Mouse (Mus musculus) layer of hippocampus, postnatal 25 days (tissue): ENCODE measurements around the gene Muc4. TPM values are rescaled to one million over a fixed set of nuclear protein-coding genes. Genes with fewer than 3 reads are reported as not detected.

ENCODE experiments used
- DNase-seq, 2 experiments: peaks; one replicate each; pipeline ENCODE4 v3.0.0; 2022; ENCODE audit warnings: mixed read lengths in 2 of 2, low spot score in 1 of 2; ENCODE audit errors: extremely low spot score in 1 of 2
- total RNA-seq, 2 experiments: library from RNA; stranded (reverse); gene quantifications; 2 replicates each; pipeline ENCODE4 v1.2.3; 2021

Muc4 gene
- total RNA-seq, 2 experiments from 2014 or later = not detected

DNA sequence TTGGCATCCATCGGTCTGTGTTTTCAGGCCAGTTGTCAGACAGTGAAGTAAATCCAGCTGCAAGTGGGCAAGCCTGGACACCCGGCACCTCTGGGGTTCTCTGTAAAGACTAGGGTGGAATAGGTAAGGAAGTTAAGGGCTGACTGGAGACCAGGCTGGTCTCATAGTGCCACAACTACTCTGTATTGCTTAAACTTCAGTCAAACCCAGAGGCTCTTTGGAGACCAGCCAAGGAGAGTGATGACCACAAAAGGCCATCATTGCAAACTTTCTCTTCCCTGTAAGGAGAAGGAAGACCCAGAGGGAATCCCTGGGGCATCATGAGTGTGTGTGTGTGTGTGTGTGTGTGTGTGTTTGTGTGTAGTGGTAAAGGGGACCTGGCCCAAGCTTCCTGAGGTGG is 11.4 kb upstream of the Muc4 start:
- DNase-seq = no peak

DNA sequence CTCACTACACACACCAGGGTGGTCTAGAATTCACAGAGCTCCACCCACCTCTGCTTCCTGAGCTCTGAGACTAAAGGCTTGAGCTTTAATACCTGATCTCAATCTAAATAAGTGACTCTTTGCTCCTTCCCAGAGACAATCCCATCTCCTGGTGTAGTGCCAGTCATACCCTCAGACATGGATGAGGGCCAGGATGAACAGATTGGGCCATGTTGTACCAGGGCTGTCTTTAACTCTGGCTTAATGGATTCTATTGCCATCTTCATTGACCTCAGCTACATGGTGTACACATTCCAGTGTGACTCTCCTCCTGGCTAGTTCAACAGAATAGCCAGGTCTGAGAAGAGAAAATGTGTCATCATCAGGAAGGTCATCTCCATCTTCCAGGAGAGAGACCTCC is 9.2 kb upstream of the Muc4 start:
- no peak for DNase-seq

DNA sequence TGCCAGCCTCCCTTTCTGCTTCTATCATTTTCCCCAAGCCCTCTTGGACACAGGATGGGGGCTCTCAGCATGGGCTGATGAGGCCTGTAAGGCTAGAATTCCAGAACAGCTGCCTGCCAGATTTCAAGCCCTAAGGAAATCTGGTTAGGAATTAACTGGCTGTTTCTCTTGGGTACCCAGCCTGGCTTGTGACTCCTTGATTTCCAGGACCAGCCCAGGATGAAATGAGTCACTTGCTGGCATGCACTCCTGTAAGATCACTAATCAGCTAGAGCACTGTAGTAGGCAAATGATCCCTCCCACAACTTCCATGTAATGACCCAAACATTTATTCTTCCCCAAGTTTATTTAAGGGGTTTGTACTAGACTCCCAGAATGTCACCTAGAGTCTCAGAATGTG is 7.4 kb upstream of the Muc4 start:
- no peak for DNase-seq

DNA sequence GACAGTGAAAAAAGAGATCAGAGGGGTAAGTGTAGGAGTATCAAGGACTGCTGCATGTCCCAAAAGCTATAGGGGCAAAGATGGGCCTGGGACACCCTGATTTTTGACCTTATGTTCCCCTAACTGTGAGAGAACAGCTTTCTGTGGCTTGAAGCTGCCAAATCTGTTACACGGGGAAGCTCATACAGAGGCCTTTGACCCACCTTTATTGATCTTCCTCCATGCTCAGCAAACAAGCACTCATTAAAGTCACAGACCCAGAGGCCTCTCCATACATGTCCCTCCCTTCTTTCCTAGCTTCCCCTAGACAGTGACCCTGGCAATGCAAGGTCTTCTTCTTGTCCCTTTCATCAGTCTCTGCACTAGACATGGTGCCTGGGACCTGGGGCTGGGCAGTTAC is 7.0 kb upstream of the Muc4 start:
- DNase-seq = no peak

DNA sequence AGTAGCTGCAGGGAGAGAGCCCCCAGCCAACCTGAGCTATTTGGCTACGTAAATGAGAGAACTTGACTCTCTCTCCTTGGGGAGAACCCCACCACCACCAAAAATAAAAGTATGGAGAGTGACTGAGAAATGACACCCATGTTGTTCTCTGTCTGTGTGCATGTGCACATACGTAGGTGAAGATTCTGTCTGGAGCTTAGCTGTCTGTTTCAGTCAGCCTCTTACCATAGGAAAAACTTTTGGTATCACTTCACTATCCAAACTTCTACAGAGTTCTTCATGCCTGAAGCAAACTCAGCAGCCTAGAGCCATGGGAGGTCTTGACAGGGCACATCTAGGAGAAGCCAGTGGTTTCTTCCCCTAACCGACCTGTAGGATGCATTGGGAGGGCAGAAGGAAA is 2.5 kb upstream of the Muc4 start:
- DNase-seq = no peak

DNA sequence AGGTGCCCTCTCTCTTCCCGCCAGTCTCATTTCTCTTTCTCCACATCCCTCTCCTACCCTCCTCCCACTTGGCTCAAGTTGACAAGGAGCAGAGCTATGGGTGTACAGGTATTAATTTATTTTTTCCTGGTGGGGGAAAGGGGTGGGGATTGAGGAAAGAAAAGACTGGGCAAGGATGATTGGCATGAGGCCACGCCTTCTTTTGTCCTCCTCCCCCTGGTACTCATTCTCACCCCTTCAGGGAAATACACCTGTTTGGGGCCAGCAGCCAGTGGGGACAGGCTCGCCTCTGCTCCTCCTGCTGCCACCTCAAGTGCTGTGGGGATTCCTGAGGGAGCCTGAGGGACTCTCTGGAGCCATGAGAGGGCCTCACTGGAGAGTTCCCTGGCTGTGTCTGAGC is 336 bp downstream of the Muc4 start:
- no peak for DNase-seq

DNA sequence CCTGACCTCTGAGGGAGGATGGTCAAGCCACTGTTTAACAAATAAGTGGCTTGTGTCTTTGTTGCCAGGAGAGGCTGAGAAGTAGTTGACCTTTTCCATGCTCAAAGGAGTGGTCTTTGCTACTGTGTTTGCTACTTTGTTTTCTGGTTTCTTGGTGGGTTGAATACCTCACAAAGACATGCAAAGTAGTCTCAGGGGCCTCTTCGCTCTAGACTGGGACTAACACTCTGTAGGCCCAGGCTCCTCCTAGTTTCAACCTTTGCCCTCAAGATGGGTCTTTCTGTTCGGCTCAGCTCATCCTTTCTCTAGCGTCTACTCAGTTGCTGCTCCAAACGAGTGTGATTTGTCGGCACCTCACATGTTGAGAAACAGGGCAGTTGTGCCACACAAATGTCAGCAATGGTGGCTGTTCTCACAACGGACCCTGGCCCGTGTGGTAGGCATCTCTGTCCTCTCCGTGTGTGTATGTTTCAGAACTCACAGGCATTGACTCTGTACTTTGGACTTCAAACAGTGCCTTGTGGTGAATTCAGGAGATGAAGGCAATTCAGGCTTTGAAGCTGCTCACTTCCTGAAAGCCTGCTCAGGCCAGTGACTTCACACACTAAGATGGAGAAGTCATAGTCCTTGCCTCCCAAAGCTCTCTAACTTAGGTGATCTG is 4.4 kb downstream of the Muc4 start:
- DNase-seq = no peak

DNA sequence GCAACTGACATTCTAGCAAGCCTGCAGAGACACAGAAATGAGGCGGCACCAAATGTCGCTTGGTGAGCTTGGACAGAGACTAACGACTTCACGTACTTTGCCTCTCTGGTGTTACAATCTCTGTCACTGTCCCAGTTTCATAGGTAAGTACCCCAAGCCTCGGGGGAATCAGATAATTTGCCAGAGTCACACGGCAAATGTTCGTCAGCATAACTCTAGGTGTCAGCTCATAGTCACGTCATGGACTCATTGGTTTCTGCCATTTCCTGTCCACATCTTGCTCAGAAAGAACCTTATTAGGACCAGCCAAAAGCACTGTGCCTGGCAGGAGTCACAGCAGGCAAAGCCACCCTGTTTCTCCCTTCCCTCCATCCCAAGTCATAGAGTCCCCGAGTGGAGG is 5.7 kb downstream of the Muc4 start:
- no peak for DNase-seq

DNA sequence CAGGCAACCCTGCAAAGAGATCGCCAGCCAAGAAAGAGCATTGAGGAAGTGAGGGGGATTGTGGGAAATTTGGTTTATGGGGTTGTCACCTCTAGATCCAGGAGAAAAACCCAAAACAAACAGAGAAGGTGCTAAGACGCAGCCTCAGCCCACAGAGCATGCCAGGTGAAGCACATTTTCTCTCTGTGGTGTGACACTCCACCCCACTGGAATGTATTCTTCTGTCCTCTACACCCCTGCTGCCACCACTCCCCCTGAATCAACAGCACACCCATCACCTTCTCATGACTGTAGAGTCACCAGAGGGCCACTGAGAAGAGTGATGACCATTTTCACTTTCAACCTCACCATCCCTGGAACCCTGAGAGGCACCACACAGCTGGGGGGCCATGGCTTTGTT is 7.0 kb downstream of the Muc4 start:
- no peak for DNase-seq

DNA sequence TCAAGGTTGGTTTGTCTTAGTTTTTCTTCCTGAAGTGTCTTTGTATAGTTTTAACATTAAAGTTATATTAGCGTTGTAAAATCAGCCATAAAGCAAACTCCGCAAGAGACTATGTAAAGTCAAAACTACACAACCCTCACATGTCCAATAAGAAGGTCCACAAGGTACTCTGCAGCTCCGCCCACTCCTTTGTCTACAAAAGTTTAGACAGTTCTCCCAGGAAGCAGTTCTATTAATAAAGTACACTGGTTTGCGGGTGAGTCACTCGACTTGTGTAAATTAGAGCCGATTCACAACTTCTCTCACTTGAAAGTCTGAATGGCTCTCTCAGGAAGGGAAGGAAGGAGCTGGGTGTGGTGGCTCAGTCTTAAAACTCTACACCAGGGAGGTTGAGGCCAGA is 10.2 kb downstream of the Muc4 start:
- no peak for DNase-seq

DNA sequence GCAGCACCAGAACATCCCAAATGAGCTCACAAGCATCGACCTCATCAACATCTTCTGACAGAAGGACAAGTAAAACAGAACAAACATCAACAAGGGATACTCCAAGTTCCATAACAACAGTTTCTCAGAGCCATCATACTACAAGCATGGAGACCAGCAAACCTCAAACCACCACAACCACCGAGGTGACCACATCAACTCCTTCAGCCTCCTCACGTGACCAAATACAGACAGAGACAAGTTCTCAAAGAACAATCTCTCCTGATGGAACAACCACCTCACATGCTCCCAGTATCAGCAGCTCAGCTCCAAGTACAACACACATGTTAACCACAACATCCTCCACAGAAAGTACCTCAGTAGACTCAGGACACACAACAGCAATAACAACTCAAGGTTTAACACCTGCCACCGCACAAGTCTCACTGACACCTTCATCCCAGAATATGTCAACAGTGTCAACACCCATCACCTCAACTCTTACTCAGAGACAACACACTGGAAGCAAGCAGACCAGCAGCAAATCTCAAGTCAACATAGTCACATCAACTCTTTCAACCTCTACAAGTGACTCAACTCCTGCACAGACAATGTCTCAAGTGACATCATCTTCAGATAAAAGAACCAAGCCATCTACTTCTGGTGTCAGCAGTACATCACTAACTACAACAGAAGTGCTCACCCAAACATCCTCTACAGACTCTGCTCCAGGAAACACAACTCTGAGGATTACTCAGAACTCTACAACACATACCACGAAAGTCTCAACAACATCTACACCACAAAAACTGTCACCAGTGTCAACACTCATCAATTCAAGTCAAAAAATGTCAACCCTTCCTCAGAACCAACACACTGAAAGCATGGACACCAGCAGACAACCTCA is 14.8 kb downstream of the Muc4 start:
- DNase-seq = no peak

DNA sequence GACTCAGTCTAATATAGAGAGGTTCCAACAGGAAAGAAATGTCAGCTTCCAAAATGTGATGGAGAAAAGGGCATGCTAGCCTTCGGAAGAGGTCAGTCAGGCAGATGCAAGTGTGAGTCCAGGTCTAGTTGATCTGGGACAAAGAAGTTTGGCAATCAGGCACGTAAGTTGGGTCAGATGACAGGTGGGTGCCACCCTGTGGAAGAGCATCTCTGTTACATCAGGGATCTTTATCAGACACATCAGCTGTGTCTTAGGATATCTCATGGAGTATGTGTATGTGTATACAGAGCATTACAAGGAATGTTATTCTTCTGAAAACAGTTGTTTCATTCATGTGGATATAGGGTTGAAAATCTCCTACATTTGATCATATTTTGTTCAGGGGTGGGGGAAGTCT is 28.9 kb downstream of the Muc4 start:
- no peak for DNase-seq

DNA sequence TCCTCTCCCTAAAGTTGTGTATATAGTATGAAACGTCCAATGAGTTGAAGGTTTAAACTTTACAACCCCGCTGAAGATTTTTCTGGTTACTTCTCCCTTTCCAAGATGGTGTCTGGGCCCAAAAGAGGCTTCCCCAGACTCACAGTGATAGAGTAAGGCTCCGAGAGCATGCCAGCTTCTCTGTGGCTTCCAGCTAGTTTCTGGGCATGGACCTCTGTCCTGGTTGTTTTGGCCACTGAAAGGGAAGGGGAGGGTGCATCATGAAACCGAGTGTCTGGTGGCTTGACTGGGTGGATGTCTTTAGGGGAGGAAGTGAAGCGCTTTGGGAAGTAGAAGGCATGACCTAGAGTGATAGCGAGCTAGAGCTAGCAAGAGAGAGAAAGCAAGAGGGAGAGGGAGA is 29.3 kb downstream of the Muc4 start:
- DNase-seq = no peak

DNA sequence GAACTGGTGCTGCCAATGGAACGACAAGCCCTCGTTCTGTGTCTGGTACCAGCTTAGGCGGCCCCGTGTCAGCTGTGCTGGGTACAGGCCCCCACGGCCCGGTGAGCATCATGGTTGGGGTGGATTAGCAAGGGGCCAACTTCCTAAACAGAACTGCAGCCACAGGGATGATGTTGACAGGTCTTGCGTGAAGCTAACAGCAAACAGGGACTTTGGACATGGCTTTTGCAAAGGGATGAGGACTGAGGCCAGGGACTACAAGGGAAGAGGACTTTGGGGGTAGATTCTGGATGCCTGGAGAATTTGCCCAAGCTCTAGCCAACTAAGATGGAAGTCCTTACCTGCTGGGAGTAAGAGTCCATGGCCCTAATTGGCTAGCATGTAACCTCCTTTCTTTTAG is 31.2 kb downstream of the Muc4 start:
- DNase-seq = no peak

DNA sequence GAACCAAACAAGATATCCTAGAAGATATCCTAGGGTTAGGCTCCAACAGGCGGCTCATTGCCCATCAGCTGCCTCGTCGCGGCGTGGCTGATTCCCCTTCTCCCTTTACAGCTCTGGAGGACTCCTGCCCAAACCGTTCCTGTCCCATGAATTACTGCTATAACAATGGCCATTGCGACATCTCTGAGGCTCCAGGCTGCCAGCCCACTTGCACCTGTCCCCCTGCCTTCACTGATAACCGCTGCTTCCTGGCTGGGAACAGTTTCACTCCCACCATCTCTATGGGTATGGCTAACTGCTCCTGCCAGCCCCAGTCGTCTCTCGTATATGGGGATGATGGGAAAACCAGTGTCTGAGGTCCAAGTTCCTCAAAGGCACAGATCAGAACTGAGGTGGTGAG is 41.0 kb downstream of the Muc4 start:
- DNase-seq = no peak

DNA sequence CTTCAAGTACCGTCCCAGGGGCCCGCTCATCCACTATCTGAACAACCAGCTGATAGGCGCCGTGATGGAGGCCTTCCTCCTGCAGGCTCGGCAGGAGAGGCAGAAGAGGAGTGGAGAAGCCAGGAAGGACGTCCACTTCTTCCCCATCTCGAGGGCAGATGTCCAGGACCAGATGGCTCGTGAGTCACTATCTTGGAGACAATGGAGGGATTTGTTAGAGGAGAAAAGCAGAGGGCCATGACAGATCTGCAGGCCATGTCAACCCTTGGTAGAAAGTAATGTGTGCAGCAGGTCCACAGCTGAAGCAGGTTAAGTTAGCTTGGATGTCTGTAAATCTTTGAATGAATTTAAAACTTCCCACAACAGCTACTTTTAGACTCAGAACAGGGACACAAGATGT is 43.3 kb downstream of the Muc4 start:
- DNase-seq = no peak

DNA sequence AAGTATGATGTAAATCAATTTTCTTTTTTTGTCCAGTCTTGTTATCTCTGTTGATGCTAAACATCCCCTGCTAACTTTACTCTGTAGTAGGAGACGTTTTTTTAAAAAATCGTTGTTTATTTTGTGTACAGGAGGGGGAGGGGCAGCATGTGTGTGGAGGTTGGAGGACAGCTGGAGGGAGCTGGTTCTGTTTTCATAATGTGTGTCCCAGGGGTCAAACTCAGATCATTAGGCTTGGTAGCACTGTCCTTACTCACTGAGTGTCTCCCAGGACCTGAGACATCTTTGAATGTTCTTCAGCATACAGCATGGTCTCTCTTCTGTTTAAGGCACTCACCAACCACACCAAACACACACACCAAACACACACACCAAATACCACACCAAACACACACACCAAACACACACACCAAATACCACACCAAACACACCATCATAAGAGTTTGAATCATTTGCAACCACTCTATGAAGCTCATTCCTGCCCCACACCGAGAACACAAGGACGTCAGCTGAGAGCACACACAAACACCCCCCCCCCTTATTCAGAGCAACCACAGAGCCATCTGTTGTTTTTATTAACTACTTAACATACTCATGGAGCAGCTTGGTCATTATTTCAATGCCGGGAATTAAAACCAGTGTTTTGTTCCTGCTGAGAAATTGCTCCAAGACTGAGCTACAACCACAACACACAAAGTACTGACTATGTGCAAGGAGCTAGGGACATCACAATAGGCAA is 47.8 kb downstream of the Muc4 start:
- DNase-seq = no peak

DNA sequence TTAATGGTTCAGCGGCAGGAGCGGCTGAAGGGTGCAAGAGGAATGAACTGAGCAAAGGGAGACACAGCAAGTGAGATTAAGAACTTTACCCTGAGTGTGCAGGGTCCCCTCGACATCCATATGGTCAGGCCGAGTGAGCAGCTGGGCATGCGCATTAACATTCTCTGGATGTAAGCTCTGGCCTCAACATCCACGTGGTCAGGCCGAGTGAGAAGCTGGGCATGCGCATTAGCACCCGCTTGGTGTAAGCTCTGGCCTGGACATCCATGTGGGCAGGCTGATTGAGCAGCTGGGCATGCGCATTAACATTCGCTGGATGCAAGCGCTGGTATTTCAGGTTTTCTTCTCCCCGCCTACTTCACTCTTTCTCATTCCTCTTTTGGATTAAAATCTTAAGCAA is 49.2 kb downstream of the Muc4 start:
- DNase-seq = peak in 1 of 2 experiments; percentile 13

DNA sequence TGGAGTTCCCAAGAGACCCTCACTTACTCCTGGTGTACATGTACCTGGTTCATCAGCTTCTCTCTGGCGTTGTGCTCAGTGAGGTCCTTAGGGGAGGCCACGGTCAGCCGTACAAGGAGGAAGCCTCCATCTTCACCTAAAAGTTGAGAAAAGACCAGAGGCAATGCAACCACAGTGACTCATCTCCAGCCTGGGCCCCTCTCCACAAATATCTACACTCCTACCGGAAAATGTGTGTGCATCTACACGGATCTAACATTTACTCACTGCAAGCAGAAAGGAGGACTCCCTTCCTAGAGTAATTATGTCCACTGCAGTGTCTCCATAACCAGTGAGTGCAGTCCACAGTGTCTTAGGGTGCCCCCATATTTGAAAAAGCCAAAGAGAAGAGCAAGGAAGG is 54.4 kb downstream of the Muc4 start:
- no peak for DNase-seq

DNA sequence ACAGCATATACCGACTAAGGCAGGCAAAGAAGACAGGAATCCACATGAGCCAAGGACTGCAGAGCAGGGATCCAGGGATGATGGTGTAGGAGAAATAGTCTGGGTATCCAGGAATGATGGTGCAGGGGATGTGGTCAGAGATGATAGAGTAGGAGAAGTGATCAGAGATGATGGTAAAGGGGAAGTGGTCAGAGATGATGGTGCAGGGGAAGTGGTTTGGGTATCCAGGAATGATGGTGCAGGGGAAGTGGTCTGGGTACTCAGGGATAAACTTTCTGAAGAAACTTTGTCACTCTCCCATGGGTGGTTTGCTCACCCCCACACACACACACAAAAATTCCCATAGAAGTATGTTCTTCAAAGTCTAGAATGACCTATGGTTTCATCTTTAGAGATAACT is 59.5 kb downstream of the Muc4 start:
- DNase-seq = no peak

DNA sequence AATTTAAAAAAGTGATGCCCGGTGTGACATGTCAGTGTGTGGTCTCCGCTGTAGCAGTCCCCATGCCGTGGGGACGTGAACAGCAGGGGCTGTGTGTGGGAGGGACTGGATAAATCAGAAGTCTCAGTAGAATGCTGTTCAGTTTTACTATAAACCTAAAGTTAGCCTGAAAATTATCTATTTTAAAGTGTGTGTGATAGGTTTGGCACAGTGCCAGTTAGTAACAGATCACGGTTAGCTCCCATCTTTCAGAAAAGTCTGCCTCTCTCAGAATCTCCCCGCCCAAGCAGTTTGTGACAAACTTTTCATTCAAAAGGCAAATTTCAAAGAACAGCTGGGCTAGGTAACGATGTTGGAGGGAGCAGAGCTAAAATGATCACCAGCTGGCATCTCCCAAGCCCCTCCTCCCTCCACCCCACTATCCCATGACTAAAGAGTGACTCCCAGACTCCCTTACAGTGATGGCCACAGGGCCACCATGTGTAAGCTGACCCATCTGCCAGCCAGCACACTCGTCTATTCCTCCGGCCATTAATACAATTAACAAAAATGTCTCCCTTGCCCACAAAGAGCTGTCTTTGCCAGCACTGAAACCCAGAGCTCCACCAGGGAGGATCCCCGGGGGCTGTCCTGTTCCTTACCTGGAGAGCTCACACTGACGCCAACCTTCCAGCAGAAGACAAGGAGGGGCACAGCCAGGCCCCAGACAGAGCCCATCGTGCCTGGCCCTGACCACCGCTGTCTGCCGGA is 61.2 kb downstream of the Muc4 start:
- DNase-seq = no peak
